Mouse (Mus musculus) intestine, postnatal 0 days (tissue): ENCODE data around the gene Smarcc1. TPM values are rescaled to one million over a fixed set of nuclear protein-coding genes. Genes with fewer than 3 reads are reported as not detected.
"Not testable (repeated sequence)": the region's sequence is repeated elsewhere in the genome, so short reads cannot be mapped to it uniquely, and the experiment has no call there.

Experiments
- ATAC-seq: fragments of 200-750 bp; cut with Nextera tagmentation; 2 replicates; pipeline ENCODE4 v1.8.0; 2017; ENCODE audit warnings: mild to moderate bottlenecking, moderate TSS enrichment, moderate library complexity
- H3K27ac ChIP-seq: fragments of 300-500 bp; sonication (generic); 2 replicates; pipeline ENCODE4 v1.5.1; 2014; ENCODE audit warnings: mild to moderate bottlenecking, low read depth, low read length, moderate library complexity
- H3K27me3 ChIP-seq: fragments of 300-500 bp; sonication (generic); replicated peaks from 2 replicates; pipeline ENCODE4 v1.6.1; 2014; ENCODE audit warnings: low read length, mixed read lengths; ENCODE audit not compliant: control insufficient read depth, insufficient read depth
- H3K36me3 ChIP-seq: fragments of 300-500 bp; sonication (generic); 2 replicates; pipeline ENCODE4 v1.6.1; 2014; ENCODE audit warnings: mild to moderate bottlenecking, moderate library complexity; ENCODE audit not compliant: control insufficient read depth, insufficient read depth
- H3K4me1 ChIP-seq: fragments of 300-500 bp; sonication (generic); replicated peaks from 2 replicates; pipeline ENCODE4 v1.6.1; 2014; ENCODE audit warnings: antibody characterized with exemption, low read length, mixed read lengths; ENCODE audit not compliant: control insufficient read depth, insufficient read depth
- H3K4me2 ChIP-seq: fragments of 300-500 bp; sonication (generic); replicated peaks from 2 replicates; pipeline ENCODE4 v1.6.1; 2014; ENCODE audit warnings: low read depth, mild to moderate bottlenecking, moderate library complexity
- H3K4me3 ChIP-seq: fragments of 300-500 bp; sonication (generic); 2 replicates; pipeline ENCODE4 v1.5.1; 2014; ENCODE audit warnings: low read depth, low read length
- H3K9ac ChIP-seq: fragments of 300-500 bp; sonication (generic); 2 replicates; pipeline ENCODE4 v1.6.1; 2014; ENCODE audit warnings: mild to moderate bottlenecking, low read depth, low read length
- H3K9me3 ChIP-seq: fragments of 300-500 bp; sonication (generic); 2 replicates; pipeline ENCODE4 v1.6.1; 2016; ENCODE audit warnings: mixed run types; ENCODE audit not compliant: control insufficient read depth
- CTCF ChIP-seq: sonication (generic); IDR thresholded peaks from 2 replicates; pipeline ENCODE4 v1.5.1; 2016; ENCODE audit warnings: low read depth, mild to moderate bottlenecking, control low read depth, antibody characterized with exemption, moderate library complexity
- WGBS: fragments of 180-500 bp; shearing (Covaris S2); extraction: QIAGEN DNeasy Blood & Tissue Kit; methylation state at CpG from one replicate; pipeline ENCODE4 v1.1.7; 2014; 5-methylcytosine and 5-hydroxymethylcytosine counted together
- polyA plus RNA-seq: library from polyadenylated mRNA; unstranded; fragments of >200 nt; fragmentation: Nextera tagmentation; extraction: Ambion mirVana; gene quantifications from 2 replicates; pipeline ENCODE4 v1.2.1, GENCODE M21; 2015

The Smarcc1 gene
- polyA plus RNA-seq, 1 experiment from 2014 or later = 21.6 TPM

GRCm38 (mm10) chr9:110124008-110124540 is 6.6 kb downstream of the Smarcc1 start:
- H3K4me2 ChIP-seq, H3K4me1 ChIP-seq, H3K4me3 ChIP-seq, H3K27me3 ChIP-seq, ATAC-seq, H3K27ac ChIP-seq, H3K36me3 ChIP-seq, H3K9me3 ChIP-seq, H3K9ac ChIP-seq: not testable (repeated sequence)
- peak; percentile 8; the same call in 1 of the 2 replicates for TF ChIP-seq CTCF
- WGBS = 54% methylated on average over 2 of the region's 2 CpGs

DNA sequence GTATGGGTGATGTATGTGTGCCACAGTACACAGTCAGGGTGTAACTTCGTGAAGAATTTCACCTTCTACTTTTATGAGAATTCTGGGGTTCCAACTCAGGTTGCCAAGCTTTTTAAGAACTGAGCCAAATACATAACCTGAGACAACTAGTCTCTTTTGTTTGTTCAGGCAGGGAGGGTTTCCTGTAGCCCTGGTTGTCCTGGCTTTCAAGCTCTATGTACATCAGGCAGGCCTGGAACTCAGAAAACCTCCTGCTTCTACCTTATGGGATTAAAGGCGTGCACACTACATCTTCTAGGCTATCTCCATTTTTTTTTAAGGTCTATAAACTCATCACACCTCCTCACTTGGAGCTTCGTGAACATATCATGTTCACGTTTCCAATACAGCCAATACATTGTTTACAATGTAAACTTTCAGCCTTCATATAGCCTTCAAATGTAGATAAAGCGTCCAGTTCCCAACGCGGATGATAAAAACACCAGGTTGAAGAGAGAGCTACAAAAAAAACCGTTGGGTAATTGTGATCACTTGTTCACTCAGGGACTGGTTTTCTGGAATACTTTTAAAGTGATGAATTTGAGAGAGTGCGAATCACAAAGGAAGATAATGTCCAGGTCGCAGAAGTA is 13.5 kb downstream of the Smarcc1 start:
- no peaks in the 10 kb centered on the region for H3K4me1 ChIP-seq
- ATAC-seq = no peak
- 11% methylated on average over 10 of the region's 10 CpGs for WGBS
- H3K4me2 ChIP-seq = peak overlapping the region; percentile 74
- no peaks in the 10 kb centered on the region for H3K27me3 ChIP-seq
- no peaks in the 10 kb centered on the region for H3K9me3 ChIP-seq
- TF ChIP-seq CTCF = no peak
- peak overlapping the region; percentile 72 for H3K9ac ChIP-seq
- 0 out of 2 replicates have a peak, but pooled peaks cover 3% of the 10 kb centered on the region for H3K36me3 ChIP-seq
- peak overlapping the region; percentile 72 for H3K4me3 ChIP-seq
- peak overlapping the region; percentile 83 for H3K27ac ChIP-seq

DNA sequence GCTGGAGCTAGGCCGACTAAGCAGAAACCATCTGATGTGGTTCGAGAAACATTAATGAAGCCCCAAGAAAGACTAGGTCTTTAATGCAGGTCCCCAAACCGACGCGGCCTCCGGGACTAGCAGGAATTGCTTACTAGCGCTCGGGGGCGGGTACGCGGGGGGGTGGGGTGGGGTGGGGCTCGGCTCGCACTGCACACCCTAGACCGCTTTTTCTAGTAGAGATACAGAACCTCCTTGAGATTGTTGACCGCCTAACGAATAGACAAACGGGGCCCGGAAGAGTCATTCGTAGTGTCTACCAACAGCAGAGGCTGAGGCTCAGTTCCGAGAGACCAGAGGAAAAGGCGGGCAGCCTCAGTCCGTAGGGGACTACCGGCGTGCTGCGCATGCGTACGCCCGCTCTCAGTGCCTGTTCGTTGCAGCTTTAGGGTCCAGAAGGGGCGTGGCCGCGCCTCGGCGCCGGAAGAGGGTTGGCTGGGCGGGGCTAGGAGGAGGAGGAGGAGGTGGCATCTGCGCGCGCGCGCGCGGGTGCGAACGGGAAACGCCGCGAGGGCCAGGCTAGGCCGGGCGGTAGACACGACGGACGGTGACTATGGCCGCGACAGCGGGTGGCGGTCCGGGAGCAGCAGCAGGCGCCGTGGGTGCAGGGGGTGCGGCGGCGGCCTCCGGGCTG is 14.2 kb downstream of the Smarcc1 start:
- Histone ChIP-seq H3K27me3 (no peaks in the 10 kb centered on the region), H3K9ac (peak overlapping the region; percentile 72), H3K27ac (peak overlapping the region; percentile 83), H3K4me3 (peak overlapping the region; percentile 72), H3K9me3 (no peaks in the 10 kb centered on the region), H3K4me2 (peak overlapping the region; percentile 74), H3K4me1 (no peaks in the 10 kb centered on the region), H3K36me3 (peaks cover 10% of the 10 kb centered on the region)
- under 1% methylated on average over 63 of the region's 64 CpGs for WGBS
- TF ChIP-seq CTCF = no peak
- peak; percentile 95 for ATAC-seq

GRCm38 (mm10) chr9:110132201-110132605 is 14.7 kb downstream of the Smarcc1 start:
- no peaks in the 10 kb centered on the region for H3K9me3 ChIP-seq
- peak overlapping the region; percentile 72 for H3K9ac ChIP-seq
- H3K27ac ChIP-seq = peak overlapping the region; percentile 83; the same call in 1 of the 2 replicates
- H3K4me3 ChIP-seq = peak overlapping the region; percentile 72
- WGBS = 0% methylated on average over 36 of the region's 38 CpGs
- peak overlapping the region; percentile 74 for H3K4me2 ChIP-seq
- H3K27me3 ChIP-seq = no peaks in the 10 kb centered on the region
- no peak for TF ChIP-seq CTCF
- peaks cover 15% of the 10 kb centered on the region for H3K36me3 ChIP-seq
- no peaks in the 10 kb centered on the region for H3K4me1 ChIP-seq
- ATAC-seq = peak; percentile 64

GRCm38 (mm10) chr9:110132921-110133320 is 15.4 kb downstream of the Smarcc1 start:
- TF ChIP-seq CTCF = no peak
- peaks cover 16% of the 10 kb centered on the region for H3K36me3 ChIP-seq
- H3K4me1 ChIP-seq = no peaks in the 10 kb centered on the region
- H3K9me3 ChIP-seq = no peaks in the 10 kb centered on the region
- no peak overlapping the region for H3K9ac ChIP-seq
- H3K27ac ChIP-seq = no peak overlapping the region
- H3K27me3 ChIP-seq = no peaks in the 10 kb centered on the region
- H3K4me2 ChIP-seq = peak overlapping the region; percentile 74
- peak overlapping the region; percentile 72 for H3K4me3 ChIP-seq
- no peak for ATAC-seq
- 42% methylated on average over 6 of the region's 6 CpGs for WGBS

GRCm38 (mm10) chr9:110134176-110134575 is 16.7 kb downstream of the Smarcc1 start:
- Histone ChIP-seq H3K4me2 (no peak overlapping the region), H3K4me3 (no peak overlapping the region), H3K27me3 (no peaks in the 10 kb centered on the region), H3K4me1 (no peaks in the 10 kb centered on the region), H3K27ac (no peak overlapping the region), H3K9me3 (no peaks in the 10 kb centered on the region), H3K9ac (no peak overlapping the region), H3K36me3 (peaks cover 16% of the 10 kb centered on the region)
- WGBS = 69% methylated on average over 5 of the region's 5 CpGs
- peak; percentile 52; the same call in 1 of the 2 replicates for TF ChIP-seq CTCF
- no peak for ATAC-seq
